Mouse (Mus musculus): Measurements from ENCODE around the gene Amotl1.
"Not testable (repeated sequence)": the region's sequence is repeated elsewhere in the genome, so short reads cannot be mapped to it uniquely, and the experiment has no call there.

The Amotl1 gene

DNA sequence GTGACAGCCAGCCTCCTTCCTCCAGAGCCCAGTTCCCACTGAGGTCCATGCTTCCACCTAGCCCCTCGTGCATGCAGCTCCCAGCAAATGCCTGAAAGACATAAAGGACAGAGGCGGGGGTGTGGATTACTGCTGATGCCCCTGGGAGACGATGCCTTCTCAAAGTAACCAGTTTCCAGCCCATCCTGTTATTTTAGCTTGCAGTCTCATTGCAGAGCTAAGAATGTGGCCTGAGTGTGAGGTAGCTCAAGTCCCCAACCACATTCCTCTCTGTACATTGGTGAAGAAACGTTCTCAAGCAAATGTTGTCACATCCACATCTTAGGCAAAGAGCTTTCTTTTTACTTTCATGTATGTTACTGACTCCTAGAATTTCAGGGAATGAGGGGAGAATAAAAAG is at the start of gene Amotl1:
Gene Amotl1, minus strand, starts transcription at position 101 of the 400 bp plus-strand sequence.
- no peak for DNase-seq

DNA sequence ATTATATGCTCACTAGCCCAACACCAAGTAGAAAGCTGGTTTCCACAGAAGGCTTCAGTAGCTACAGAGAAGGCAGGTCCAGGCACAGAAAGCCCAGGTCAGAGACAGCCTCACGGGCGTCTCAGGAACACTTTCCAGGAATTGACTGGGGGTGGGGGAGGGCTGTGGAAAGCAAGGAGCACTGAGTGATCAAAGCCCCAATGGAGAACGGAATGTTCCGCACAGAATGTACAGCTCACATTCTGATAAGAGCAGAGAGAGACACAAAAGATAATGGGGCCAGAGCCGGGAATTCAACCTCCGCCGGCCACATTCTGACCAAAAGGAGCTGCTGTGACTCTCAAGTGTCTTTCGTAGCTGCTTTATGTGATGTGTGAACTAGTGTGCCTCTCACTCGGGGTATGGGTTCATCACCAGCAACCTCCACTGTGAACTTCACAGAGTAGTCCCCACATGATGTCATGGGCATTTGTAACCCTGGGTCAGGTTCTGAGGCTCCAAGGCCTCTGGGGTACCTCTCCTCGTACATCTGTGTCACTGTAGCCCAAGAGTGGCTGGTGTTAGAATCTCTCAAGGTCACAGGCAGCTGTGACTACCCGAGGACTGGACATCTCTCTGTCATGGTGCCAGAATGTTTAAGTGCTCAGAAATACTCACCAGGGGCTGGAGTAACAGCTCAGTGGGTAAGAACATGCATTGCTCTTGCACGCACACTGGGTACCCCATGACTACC is 44.7 kb upstream of the Amotl1 start:
- no peak for DNase-seq

DNA sequence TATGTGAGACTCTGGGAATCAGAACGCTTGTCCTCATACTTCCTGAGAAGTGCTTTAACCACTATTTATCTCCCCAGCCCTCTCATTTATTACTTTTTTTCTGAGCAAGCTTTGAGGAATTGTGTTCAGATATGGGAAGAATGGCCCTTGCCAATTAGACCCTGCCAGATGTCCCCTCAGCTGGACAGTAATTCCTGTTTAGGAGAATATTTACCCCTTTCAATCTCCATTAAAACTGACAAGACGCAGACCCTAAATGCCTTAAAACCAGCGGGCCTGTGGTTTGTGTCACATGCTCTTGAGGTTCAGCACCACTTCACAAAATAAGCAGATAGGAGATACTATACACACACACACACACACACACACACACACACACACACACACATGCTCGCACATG is 39.5 kb upstream of the Amotl1 start:
- DNase-seq = no peak

DNA sequence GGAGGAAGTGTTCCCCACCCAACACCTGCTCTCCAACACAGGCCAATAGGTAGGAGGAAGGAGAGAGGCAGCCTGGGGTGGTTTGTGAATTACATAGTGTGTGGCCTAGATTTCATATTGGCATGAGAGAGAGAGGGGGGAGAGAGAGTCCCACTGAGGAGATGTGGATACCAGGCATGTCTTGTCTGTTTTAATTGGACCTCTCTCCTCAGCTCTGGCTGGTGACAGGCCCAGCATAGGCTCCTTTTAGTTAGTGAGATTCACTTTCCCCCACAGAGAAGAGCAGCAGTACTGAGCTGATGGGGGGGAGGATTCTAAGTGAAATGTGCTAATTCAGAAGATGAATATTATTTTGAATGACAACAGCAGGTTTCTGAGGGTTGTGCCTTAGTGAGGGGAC is 37.9 kb upstream of the Amotl1 start:
- DNase-seq = no peak

DNA sequence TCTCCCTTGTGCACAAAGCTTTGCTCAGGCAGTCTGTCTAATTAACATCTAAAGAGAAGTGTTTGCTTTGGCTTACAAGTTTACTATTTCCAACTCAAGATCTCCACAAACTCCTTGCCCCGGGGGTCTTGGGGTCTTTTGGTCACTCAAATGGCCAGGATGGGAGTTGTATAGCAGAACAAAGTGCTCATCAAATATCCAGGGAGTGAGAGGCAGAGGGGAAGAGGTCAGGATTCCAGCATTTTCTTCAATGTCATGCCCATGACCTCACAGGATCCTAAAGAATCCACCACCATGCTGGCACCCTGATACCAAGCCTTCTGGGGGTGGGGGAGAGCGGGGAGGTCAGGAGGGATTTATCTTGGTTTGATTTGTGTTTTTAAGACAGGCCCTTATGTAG is 35.7 kb upstream of the Amotl1 start:
- DNase-seq = no peak

DNA sequence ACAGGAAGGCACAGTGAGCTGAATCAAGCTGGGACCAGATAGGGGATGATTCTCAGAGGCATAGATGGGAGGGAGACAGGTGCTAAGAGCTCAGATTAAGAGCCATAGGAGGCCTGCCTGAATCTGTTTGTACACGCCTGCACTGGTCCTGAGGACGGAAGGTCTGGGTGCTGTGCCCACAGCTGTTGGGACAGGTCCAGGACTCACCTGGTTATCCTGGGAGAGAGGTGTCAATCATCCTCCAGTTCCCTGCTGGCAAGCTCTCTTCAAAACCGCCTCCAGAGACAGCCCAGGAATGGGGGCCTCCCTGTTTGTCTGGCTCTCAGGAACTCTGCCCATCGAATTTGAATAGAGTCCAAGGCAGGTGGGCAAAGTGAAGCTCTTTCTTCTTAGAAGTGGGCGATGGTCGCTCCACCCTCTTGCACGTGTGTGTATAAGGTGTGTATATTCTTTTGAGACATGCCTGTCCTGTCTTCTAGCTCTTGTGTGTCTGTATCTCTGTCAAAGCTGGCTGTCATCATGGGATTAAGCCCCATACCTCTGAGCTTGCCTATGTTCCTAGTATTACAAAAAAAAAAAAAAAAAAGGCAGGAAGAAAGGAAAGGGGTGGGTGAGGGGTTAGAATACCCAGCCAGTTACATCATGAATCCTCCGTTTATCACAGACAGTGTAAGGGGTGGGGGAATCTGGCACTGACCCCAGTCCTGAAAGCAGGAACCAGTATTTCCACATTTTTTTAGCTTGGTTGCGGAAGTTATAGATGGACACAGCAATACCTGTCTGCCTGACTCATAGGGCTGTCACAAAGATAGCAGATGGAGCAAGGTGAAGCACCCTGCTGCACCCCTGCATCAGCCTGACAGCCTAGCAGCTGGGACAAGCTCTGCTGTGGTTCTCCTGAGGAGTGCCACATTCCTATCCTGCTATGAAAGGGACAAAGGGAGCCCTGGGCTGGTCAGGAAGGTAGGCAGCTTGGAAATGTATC is 31.1 kb upstream of the Amotl1 start:
- DNase-seq = no peak

DNA sequence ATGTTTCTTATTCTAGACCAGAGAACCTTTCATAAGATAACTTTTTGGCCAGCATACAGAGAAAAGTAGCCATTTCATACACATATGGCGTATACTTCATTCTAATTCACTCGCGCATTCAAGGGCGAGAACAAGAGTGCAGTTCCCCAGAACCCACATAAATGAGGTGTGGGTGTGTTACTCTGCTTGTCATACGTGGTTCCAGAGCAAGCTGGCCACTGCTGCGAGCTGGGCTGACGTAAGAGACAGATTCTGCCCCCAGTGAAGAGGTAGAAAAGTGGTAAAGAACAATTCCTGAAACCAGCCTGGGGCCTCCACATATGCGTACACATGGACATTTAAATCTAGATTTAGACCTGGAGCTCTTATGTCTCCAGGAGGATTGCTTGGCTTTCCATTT is 29.6 kb upstream of the Amotl1 start:
- DNase-seq = no peak

DNA sequence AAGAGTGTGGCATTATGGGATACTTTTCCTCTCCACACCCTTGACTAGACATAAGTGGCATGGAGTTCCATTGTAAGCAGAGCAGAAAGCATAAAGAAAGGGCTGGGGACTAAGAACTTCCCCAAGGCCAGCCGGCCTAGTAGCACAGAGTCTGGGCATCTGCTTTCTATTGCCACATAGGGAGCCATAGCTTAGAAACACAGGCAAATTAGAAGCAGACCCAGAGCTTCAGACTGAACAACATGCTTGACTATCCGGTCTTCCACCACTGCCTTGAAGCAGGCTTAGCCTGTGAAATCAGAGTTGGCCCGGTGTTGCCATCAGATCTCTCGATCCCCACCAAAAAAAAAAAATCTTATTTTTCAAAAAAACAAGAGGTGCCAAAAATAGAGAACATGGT is 28.3 kb upstream of the Amotl1 start:
- no peak for DNase-seq

DNA sequence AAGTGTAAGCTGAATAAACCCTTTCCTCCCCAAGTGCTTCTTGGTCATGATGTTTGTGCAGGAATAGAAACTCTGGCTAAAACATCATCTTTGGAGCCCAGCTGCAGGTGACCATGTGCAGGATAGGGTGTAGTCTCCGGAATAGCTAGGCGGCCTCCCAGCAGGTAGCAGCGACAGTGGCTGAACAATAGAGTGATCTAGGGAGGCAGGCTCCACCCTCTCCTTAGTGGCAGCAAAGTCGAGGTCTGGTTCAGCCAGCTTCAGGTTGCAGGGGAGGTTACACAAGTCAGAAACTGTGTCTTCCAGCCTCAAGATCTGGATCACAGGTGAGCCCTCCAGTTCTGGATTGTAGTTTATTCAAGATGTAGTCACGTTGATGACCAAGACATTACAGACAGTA is 27.1 kb upstream of the Amotl1 start:
- not testable (repeated sequence) for DNase-seq

DNA sequence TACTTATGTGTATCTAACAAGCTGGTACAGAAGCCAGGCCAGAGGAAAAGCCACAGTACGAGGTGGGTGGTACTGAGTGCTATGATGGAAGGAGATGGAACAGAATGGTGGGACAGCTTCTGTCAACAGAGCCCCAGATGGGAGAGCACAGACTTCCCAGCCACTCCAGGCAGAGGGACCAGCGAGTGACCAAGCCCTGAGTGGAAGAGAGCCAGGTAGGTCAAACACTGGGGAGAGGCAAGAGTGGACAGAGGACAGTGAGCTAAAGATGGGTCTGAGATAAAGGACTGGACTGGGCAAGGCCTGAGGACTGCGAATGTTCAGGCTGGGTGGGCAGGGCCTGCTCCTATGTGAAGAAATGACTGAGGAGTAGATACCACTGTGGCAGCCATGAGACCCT is 23.5 kb upstream of the Amotl1 start:
- peak in 1 of 2 experiments; percentile 15 for DNase-seq

DNA sequence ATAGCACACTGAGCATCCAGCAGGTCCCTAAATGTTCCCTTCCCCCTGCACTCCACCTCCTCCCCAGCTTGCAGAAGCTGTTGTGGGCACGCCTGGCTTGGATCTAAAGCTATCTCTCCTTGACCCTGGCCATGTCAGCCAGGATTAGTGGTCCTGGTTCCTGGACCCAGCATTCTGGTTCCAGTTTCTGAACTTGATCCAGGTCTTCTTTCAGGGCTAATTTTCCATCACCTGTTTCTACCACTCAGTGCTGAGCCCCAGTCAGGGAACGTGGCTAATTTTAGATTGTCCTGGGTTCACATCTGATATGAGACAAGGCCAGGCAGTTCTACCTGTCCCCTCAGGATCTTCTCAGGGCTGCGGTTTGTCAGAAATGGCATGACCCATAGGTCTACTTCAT is 21.2 kb upstream of the Amotl1 start:
- DNase-seq = no peak

DNA sequence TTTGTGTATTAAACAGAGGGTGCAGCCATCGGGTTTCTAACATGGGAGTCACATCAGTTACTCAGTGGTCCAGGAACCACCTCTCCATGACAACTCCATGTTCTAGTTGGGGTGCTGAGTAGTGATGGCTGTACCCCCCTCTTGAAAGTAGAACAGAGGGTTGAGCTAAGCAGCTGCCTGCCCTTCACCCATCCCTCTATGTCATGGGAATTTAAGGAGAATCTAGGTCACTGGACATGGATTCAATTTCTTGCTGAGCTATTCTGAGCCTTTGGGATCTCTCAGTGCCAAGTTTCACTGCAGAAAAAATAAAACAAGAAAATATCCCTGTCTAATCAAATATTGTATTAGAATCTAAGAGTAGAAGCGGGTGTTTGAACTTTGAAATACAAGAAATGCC is 18.7 kb upstream of the Amotl1 start:
- no peak for DNase-seq

DNA sequence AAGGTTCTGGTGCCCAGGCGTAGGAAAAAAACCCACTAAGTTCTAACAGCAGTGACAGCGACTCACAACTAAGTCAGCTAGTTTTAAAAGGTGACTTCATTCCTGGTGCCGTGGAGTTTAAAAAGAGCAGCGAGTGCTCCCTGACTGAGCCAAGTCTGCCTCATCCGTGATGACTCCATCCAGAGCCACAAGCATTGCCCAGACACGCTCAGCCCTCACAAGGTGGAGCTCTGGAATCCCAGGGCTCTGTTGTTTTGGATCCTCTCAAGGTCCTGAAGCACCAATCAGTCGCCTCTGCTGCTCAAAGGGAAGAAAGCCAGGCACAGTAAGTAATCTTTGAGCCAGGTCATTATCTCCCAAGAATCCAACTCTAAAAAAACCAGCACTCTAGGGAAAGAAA is 18.0 kb upstream of the Amotl1 start:
- DNase-seq = no peak

DNA sequence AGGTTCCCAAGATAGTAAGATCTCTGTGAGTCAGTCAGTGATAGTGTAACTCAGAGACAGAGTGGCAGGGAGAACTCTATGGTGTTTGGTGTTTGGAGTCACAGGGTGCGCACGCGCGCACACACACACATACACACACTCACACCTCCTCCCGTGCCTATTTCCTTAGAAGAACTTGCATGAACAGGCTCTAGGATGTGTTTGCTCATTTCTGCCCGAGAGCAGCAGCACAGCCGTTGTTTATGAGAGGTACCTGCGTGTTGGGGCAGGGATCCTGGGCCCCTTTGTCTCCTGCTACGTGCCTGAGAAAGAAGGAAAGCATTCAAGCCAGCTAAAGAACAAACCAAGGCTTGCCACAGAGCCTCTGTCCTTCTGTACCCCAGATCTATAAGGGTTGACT is 17.3 kb upstream of the Amotl1 start:
- DNase-seq = no peak

DNA sequence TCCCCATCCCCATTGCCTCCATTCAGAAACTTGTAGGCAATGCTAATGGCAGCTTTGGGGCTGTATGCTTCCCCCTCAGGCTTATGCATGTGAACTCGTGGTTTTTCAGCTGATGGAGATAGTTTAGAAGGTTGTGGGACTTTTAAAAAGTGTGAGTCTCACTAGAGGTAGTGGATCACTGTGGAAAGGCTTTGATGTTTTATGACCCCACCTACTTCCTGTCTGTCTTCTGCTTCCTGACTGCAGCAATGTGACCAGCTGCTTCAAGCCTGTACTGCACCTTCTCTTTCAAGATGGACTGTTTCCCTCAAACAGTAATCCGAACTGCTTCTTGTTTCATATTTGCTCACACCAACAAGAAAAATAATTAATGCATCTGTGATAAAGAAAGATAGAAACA is 13.1 kb upstream of the Amotl1 start:
- DNase-seq = no peak

DNA sequence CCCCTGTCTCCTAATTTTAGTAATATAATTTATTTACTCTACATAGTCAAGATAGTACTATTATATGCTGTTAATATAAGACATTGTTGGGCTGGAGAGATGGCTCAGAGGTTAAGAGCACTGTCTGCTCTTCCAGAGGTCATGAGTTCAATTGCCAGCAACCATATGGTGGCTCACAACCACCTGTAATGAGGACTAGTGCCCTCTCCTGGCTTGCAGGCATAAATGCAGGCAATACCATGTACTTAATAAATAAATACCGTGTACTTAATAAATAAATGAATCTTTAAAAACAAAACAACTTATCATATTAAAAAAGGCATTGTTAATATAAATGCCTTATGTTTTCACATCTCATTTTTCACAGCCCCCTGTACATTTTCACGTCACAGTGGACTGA is 9.2 kb upstream of the Amotl1 start:
- no peak for DNase-seq

DNA sequence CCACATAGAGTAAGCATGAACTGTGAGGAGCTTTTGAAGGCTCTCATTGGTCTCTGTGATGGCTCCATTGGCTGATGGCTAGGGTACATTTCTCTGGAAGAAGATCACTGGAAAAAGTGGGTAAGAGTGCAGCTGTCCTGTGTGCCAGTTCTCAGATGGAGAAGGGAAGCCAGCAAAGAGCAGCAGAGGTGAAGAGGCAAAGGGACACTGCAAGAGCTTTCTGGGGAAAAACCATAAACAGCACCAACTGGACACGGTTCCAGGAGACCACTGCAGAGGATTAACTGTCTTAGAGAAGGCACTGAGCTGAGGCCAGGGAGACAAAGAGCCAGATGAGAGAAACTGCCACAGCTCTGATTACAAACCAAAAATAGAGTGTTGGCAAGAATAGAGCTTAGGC is 7.9 kb upstream of the Amotl1 start:
- no peak for DNase-seq

DNA sequence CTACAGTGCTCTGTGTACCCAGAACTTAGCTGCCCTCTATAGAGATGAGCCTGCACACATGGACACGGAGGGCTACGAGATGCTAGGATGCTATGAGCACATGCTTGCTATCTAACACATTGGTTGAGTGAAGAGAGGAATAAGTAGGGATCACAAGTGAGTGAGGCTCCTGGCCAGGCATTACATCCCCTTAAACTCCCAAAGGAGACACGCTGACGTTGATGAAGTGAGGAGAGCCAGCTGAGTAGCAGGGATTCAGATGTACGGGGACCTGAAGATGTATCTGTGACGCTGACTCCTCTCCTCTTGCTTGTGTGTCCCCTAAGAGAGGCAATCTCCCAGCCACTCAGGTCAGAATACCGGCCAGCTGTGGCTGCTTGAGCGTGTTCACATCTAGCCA is 3.0 kb upstream of the Amotl1 start:
- DNase-seq = no peak

DNA sequence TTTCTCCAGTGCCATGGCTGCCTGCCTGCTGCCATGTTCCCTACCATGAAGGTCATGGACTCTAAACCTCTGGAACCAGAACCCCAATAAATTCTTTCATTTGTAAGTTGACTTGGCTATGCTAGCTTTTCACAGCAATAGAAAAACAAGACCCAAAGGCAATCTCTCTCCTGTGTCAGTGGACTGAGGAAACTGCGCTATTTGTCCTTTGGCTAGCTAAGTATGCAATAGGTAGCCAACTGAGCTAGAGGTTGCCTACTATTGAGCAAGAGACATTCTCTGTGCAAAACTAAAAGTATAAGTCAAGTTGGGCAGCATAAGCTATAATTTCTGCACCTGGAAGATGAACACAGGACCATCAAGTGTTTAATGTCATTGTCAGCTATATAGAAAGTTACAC is 1.8 kb upstream of the Amotl1 start:
- no peak for DNase-seq

DNA sequence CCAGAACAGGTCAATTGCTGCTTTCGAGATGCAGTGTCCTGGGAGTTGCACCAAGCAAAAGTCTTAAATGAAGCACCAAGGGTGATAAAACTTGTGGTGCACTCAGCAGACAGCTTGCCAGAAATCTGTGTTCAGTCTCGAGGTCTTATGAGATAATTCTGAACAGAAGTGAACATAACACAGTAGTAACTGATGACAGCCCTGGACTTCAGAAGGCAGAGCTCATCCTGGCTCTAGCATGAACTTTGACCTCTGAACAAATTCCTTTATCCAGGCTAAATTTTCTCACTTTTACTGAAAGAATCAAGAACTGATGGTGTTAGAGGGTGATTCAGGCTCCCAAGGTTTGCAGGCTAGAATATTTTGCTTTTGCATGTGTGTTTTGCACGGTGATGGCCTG is 1.2 kb upstream of the Amotl1 start:
- DNase-seq = no peak

DNA sequence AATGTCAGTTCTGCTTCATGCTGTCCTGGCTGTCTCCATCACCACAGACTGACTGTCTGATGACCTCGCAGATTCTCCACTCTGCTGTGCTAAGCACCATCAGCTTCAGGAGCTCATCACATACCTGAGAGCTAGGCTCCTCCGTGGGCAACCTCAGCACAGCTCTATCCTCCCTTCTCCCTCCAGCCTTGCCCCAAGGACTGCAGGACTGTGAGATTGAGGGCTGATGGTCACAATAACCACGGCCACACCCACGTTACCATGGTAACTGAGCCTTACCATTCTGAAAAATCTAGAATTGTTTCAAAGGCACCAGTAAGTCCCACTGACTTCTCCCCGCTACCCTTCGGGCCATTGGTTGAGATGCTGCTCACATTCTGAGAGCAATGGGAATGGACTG is 1.5 kb downstream of the Amotl1 start:
- DNase-seq = no peak

DNA sequence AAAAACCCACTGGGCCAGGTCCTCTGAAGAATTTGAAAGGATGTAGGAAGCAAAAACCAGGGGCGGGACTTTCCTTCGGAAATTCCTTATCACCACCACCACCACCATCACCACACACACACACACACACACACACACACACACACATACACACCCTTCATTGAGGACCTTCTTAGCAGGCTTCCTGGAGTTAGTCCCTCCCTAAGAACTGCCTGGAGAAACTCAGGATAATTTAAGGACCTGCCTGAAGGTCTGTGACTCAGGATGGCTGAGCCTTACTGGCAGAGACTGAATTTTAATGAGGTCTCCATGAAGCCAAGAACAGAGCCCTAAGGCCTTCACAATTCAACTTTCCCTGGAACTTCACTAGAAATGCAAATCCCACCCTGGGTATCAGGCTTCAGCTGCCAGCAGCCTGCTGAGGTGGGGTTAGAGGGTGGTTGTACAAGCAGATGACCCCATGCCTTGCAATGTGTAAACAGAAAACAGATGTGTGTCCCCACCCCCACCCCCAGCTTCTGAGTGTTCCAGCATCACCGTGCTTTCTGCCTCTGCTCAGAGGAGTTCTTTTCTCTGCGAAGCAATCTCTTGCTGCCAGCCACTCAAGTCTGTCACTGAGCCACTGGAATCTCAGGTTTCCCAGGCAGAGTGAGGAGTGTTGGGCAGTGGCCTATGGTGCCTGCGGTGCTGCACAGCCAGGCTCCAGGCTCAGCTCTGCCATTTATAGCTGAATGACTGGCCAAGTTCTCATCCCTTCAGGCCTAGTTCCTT is 2.4 kb downstream of the Amotl1 start:
- peak in 1 of 2 experiments; percentile 22 for DNase-seq

DNA sequence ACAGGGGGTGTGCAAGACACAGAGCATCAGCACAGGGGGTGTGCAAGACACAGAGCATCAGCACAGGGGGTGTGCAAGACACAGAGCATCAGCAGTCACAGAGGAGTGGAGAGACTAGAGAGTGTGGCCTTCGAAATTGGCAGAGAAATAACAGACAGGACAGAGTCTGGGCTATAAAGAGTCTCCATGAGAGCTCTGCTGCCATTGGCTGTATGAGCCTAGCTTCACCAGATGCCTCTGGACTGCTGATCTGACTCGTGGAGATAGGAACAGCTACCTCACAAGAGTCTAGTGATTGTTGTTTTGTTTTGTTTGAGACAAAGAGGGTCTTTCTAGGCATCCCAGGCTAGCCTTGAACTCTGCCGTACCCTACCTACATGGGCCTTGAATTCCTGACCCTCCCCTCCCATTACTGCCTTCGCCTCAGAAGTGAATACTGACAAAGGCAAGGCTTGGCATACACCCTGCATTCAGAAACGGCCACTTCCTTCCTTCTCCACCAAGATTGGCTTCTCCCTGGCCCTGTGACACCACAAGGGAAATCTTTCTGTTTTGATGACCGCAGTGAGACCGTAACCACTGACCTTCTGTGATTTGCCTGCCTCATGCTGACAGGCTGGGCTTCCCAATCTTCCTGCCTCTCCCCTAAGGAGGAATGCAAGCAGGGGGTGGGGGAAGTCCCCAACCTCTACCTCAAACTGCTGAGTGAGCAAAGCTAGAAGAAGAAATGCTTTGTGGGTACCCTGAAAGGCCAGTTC is 3.4 kb downstream of the Amotl1 start:
- no peak for DNase-seq

All from cerebellum, postnatal 10 days (tissue).